Mouse (Mus musculus): ENCODE results near the gene Kif6. TPM values are rescaled to one million over a fixed set of nuclear protein-coding genes. Genes with fewer than 3 reads are reported as not detected.
A peak's percentile ranks its signal among the peaks of the same experiment; 100 is the strongest.

The Kif6 gene
- polyA plus RNA-seq, 1 experiment from 2014 or later, result 3.1 TPM

GRCm38 (mm10) chr17:49672421-49672820, 57.5 kb downstream of the Kif6 start:
- H3K9ac ChIP-seq (ENCODE audit: low read depth, low read length), result no peak overlapping the region
- H3K9me3 ChIP-seq (ENCODE audit: control insufficient read depth, low read length), result no peaks in the 10 kb centered on the region
- H3K4me2 ChIP-seq (replicated peaks; ENCODE audit: low read depth, low read length), result no peak overlapping the region
- H3K27me3 ChIP-seq (ENCODE audit: control insufficient read depth, insufficient read depth, low read length), result no peaks in the 10 kb centered on the region
- ATAC-seq (ENCODE audit: low FRiP score) (no peak), DNase-seq (ENCODE audit: low spot score) (no peak)
- no peak overlapping the region for H3K27ac ChIP-seq (ENCODE audit: low read depth, low read length)
- H3K4me1 ChIP-seq (replicated peaks; ENCODE audit: control insufficient read depth, insufficient read depth, low read length), result no peaks in the 10 kb centered on the region
- H3K4me3 ChIP-seq (ENCODE audit: low read depth, low read length), result no peak overlapping the region
- no peaks in the 10 kb centered on the region for H3K36me3 ChIP-seq (ENCODE audit: control insufficient read depth, insufficient read depth, low read length)
- 89% methylated on average over 5 of the region's 5 CpGs for WGBS

- no peak for ATAC-seq (ENCODE audit: low FRiP score)
- 67% methylated on average over 4 of the region's 4 CpGs for WGBS
- no peaks in the 10 kb centered on the region for H3K9me3 ChIP-seq (ENCODE audit: control insufficient read depth, low read length)
- no peak overlapping the region for H3K27ac ChIP-seq (ENCODE audit: low read depth, low read length)
- no peak overlapping the region for H3K4me2 ChIP-seq (replicated peaks; ENCODE audit: low read depth, low read length)
- no peaks in the 10 kb centered on the region for H3K27me3 ChIP-seq (ENCODE audit: control insufficient read depth, insufficient read depth, low read length)
- H3K4me3 ChIP-seq (ENCODE audit: low read depth, low read length), result no peak overlapping the region
- no peaks in the 10 kb centered on the region for H3K4me1 ChIP-seq (replicated peaks; ENCODE audit: control insufficient read depth, insufficient read depth, low read length)
- no peaks in the 10 kb centered on the region for H3K36me3 ChIP-seq (ENCODE audit: control insufficient read depth, insufficient read depth, low read length)
- DNase-seq (ENCODE audit: low spot score), result no peak
- H3K9ac ChIP-seq (ENCODE audit: low read depth, low read length), result no peak overlapping the region
Observed at GRCm38 (mm10) chr17:49675629-49676028, 60.7 kb downstream of the Kif6 start.

GRCm38 (mm10) chr17:49681410-49681809, 66.5 kb downstream of the Kif6 start:
- H3K27me3 ChIP-seq (ENCODE audit: control insufficient read depth, insufficient read depth, low read length), result no peaks in the 10 kb centered on the region
- H3K36me3 ChIP-seq (ENCODE audit: control insufficient read depth, insufficient read depth, low read length), result no peaks in the 10 kb centered on the region
- ATAC-seq (ENCODE audit: low FRiP score) (peak; percentile 66), DNase-seq (ENCODE audit: low spot score) (peak; percentile 34)
- H3K27ac ChIP-seq (ENCODE audit: low read depth, low read length), result no peak overlapping the region
- no peak overlapping the region for H3K4me3 ChIP-seq (ENCODE audit: low read depth, low read length)
- H3K4me2 ChIP-seq (replicated peaks; ENCODE audit: low read depth, low read length), result no peak overlapping the region
- H3K9ac ChIP-seq (ENCODE audit: low read depth, low read length), result no peak overlapping the region
- WGBS, result 48% methylated on average over 8 of the region's 8 CpGs
- H3K4me1 ChIP-seq (replicated peaks; ENCODE audit: control insufficient read depth, insufficient read depth, low read length), result no peaks in the 10 kb centered on the region
- H3K9me3 ChIP-seq (ENCODE audit: control insufficient read depth, low read length), result no peaks in the 10 kb centered on the region

GRCm38 (mm10) chr17:49684146-49684545, 69.2 kb downstream of the Kif6 start:
- H3K27me3 ChIP-seq (ENCODE audit: control insufficient read depth, insufficient read depth, low read length), result no peaks in the 10 kb centered on the region
- no peak overlapping the region for H3K9ac ChIP-seq (ENCODE audit: low read depth, low read length)
- no peaks in the 10 kb centered on the region for H3K36me3 ChIP-seq (ENCODE audit: control insufficient read depth, insufficient read depth, low read length)
- no peaks in the 10 kb centered on the region for H3K4me1 ChIP-seq (replicated peaks; ENCODE audit: control insufficient read depth, insufficient read depth, low read length)
- ATAC-seq (ENCODE audit: low FRiP score), result no peak
- no peak overlapping the region for H3K27ac ChIP-seq (ENCODE audit: low read depth, low read length)
- no peak overlapping the region for H3K4me2 ChIP-seq (replicated peaks; ENCODE audit: low read depth, low read length)
- no peak overlapping the region for H3K4me3 ChIP-seq (ENCODE audit: low read depth, low read length)
- H3K9me3 ChIP-seq (ENCODE audit: control insufficient read depth, low read length), result no peaks in the 10 kb centered on the region
- WGBS, result 16% methylated on average over 2 of the region's 2 CpGs
- DNase-seq (ENCODE audit: low spot score), result no peak

- ATAC-seq (ENCODE audit: low FRiP score) (no peak), DNase-seq (ENCODE audit: low spot score) (no peak)
- no peak overlapping the region for H3K4me3 ChIP-seq (ENCODE audit: low read depth, low read length)
- 59% methylated on average over 10 of the region's 10 CpGs for WGBS
- no peak overlapping the region for H3K9ac ChIP-seq (ENCODE audit: low read depth, low read length)
- H3K27me3 ChIP-seq (ENCODE audit: control insufficient read depth, insufficient read depth, low read length), result no peaks in the 10 kb centered on the region
- no peaks in the 10 kb centered on the region for H3K9me3 ChIP-seq (ENCODE audit: control insufficient read depth, low read length)
- H3K27ac ChIP-seq (ENCODE audit: low read depth, low read length), result no peak overlapping the region
- no peaks in the 10 kb centered on the region for H3K4me1 ChIP-seq (replicated peaks; ENCODE audit: control insufficient read depth, insufficient read depth, low read length)
- H3K36me3 ChIP-seq (ENCODE audit: control insufficient read depth, insufficient read depth, low read length), result no peaks in the 10 kb centered on the region
- H3K4me2 ChIP-seq (replicated peaks; ENCODE audit: low read depth, low read length), result no peak overlapping the region
Observed at GRCm38 (mm10) chr17:49690607-49691454, 75.9 kb downstream of the Kif6 start.

GRCm38 (mm10) chr17:49691455-49691805, 76.5 kb downstream of the Kif6 start:
- H3K9me3 ChIP-seq (ENCODE audit: control insufficient read depth, low read length), result no peaks in the 10 kb centered on the region
- H3K4me2 ChIP-seq (replicated peaks; ENCODE audit: low read depth, low read length), result no peak overlapping the region
- no peak overlapping the region for H3K27ac ChIP-seq (ENCODE audit: low read depth, low read length)
- no peaks in the 10 kb centered on the region for H3K36me3 ChIP-seq (ENCODE audit: control insufficient read depth, insufficient read depth, low read length)
- no peak overlapping the region for H3K9ac ChIP-seq (ENCODE audit: low read depth, low read length)
- no peak for ATAC-seq (ENCODE audit: low FRiP score)
- H3K4me3 ChIP-seq (ENCODE audit: low read depth, low read length), result no peak overlapping the region
- H3K4me1 ChIP-seq (replicated peaks; ENCODE audit: control insufficient read depth, insufficient read depth, low read length), result no peaks in the 10 kb centered on the region
- DNase-seq (ENCODE audit: low spot score), result no peak
- H3K27me3 ChIP-seq (ENCODE audit: control insufficient read depth, insufficient read depth, low read length), result no peaks in the 10 kb centered on the region
- 82% methylated on average over 9 of the region's 9 CpGs for WGBS

- Histone ChIP-seq H3K9me3 (ENCODE audit: control insufficient read depth, low read length) (no peaks in the 10 kb centered on the region), H3K9ac (ENCODE audit: low read depth, low read length) (no peak overlapping the region), H3K27ac (ENCODE audit: low read depth, low read length) (no peak overlapping the region), H3K27me3 (ENCODE audit: control insufficient read depth, insufficient read depth, low read length) (no peaks in the 10 kb centered on the region), H3K4me3 (ENCODE audit: low read depth, low read length) (no peak overlapping the region), H3K36me3 (ENCODE audit: control insufficient read depth, insufficient read depth, low read length) (no peaks in the 10 kb centered on the region), H3K4me2 (replicated peaks; ENCODE audit: low read depth, low read length) (no peak overlapping the region), H3K4me1 (replicated peaks; ENCODE audit: control insufficient read depth, insufficient read depth, low read length) (no peaks in the 10 kb centered on the region)
- ATAC-seq (ENCODE audit: low FRiP score), result no peak
- 78% methylated on average over 5 of the region's 5 CpGs for WGBS
- DNase-seq (ENCODE audit: low spot score), result no peak
Observed at GRCm38 (mm10) chr17:49693206-49693605, 78.3 kb downstream of the Kif6 start.

- Histone ChIP-seq H3K27me3 (ENCODE audit: control insufficient read depth, insufficient read depth, low read length) (no peaks in the 10 kb centered on the region), H3K4me2 (replicated peaks; ENCODE audit: low read depth, low read length) (no peak overlapping the region), H3K9ac (ENCODE audit: low read depth, low read length) (no peak overlapping the region), H3K36me3 (ENCODE audit: control insufficient read depth, insufficient read depth, low read length) (no peaks in the 10 kb centered on the region), H3K4me3 (ENCODE audit: low read depth, low read length) (no peak overlapping the region), H3K4me1 (replicated peaks; ENCODE audit: control insufficient read depth, insufficient read depth, low read length) (no peaks in the 10 kb centered on the region), H3K27ac (ENCODE audit: low read depth, low read length) (no peak overlapping the region), H3K9me3 (ENCODE audit: control insufficient read depth, low read length) (no peaks in the 10 kb centered on the region)
- no peak for ATAC-seq (ENCODE audit: low FRiP score)
- DNase-seq (ENCODE audit: low spot score), result no peak
- 89% methylated on average over 5 of the region's 5 CpGs for WGBS
Observed at GRCm38 (mm10) chr17:49697220-49697619, 82.3 kb downstream of the Kif6 start.

GRCm38 (mm10) chr17:49703492-49704249, 88.7 kb downstream of the Kif6 start:
- no peak overlapping the region for H3K9ac ChIP-seq (ENCODE audit: low read depth, low read length)
- H3K36me3 ChIP-seq (ENCODE audit: control insufficient read depth, insufficient read depth, low read length), result no peaks in the 10 kb centered on the region
- H3K4me2 ChIP-seq (replicated peaks; ENCODE audit: low read depth, low read length), result no peak overlapping the region
- ATAC-seq (ENCODE audit: low FRiP score) (no peak), DNase-seq (ENCODE audit: low spot score) (no peak)
- H3K27ac ChIP-seq (ENCODE audit: low read depth, low read length), result no peak overlapping the region
- no peak overlapping the region for H3K4me3 ChIP-seq (ENCODE audit: low read depth, low read length)
- 58% methylated on average over 12 of the region's 12 CpGs for WGBS
- no peaks in the 10 kb centered on the region for H3K27me3 ChIP-seq (ENCODE audit: control insufficient read depth, insufficient read depth, low read length)
- H3K9me3 ChIP-seq (ENCODE audit: control insufficient read depth, low read length), result no peaks in the 10 kb centered on the region
- H3K4me1 ChIP-seq (replicated peaks; ENCODE audit: control insufficient read depth, insufficient read depth, low read length), result no peaks in the 10 kb centered on the region
